Mouse (Mus musculus) neural tube, embryonic 13.5 days (tissue): ENCODE data around the gene Gm17617. TPM values are rescaled to one million over a fixed set of nuclear protein-coding genes. Genes with fewer than 3 reads are reported as not detected.

Experiments used
- ATAC-seq: fragments of 200-750 bp; cut with Nextera tagmentation; 2 replicates; pipeline ENCODE4 v1.8.0; 2017; ENCODE audit warnings: low read depth, mild to moderate bottlenecking, moderate TSS enrichment, moderate library complexity
- H3K27ac ChIP-seq: fragments of 300-500 bp; sonication (generic); replicated peaks from 2 replicates; pipeline ENCODE4 v1.5.1; 2015; ENCODE audit warnings: moderate library complexity, mild to moderate bottlenecking, inconsistent platforms
- H3K27me3 ChIP-seq: fragments of 300-500 bp; sonication (generic); 2 replicates; pipeline ENCODE4 v1.6.1; 2015; ENCODE audit warnings: mild to moderate bottlenecking, inconsistent platforms
- H3K36me3 ChIP-seq: fragments of 300-500 bp; sonication (generic); 2 replicates; pipeline ENCODE4 v1.6.1; 2015; ENCODE audit warnings: mild to moderate bottlenecking, inconsistent platforms
- H3K4me1 ChIP-seq: fragments of 300-500 bp; sonication (generic); replicated peaks from 2 replicates; pipeline ENCODE4 v1.6.1; 2015; ENCODE audit warnings: inconsistent platforms
- H3K4me2 ChIP-seq: fragments of 300-500 bp; sonication (generic); 2 replicates; pipeline ENCODE4 v1.6.1; 2015; ENCODE audit warnings: inconsistent platforms, mild to moderate bottlenecking, moderate library complexity
- H3K4me3 ChIP-seq: fragments of 300-500 bp; sonication (generic); 2 replicates; pipeline ENCODE4 v1.5.1; 2015; ENCODE audit warnings: mild to moderate bottlenecking, inconsistent platforms
- H3K9ac ChIP-seq: fragments of 300-500 bp; sonication (generic); 2 replicates; pipeline ENCODE4 v1.6.1; 2015; ENCODE audit warnings: moderate library complexity, mild to moderate bottlenecking, inconsistent platforms
- H3K9me3 ChIP-seq: fragments of 300-500 bp; sonication (generic); 2 replicates; pipeline ENCODE4 v1.6.1; 2016; ENCODE audit warnings: inconsistent platforms
- WGBS: fragments of 180-500 bp; shearing (Covaris S2); methylation state at CpG from one replicate; pipeline ENCODE4 v1.1.7; 2015; 5-methylcytosine and 5-hydroxymethylcytosine counted together
- polyA plus RNA-seq: library from polyadenylated mRNA; unstranded; fragments of >200 nt; fragmentation: Nextera tagmentation; extraction: Ambion mirVana; gene quantifications from 2 replicates; pipeline ENCODE4 v1.2.1, GENCODE M21; 2015

The Gm17617 gene
- polyA plus RNA-seq, result not detected in 2 replicates

DNA sequence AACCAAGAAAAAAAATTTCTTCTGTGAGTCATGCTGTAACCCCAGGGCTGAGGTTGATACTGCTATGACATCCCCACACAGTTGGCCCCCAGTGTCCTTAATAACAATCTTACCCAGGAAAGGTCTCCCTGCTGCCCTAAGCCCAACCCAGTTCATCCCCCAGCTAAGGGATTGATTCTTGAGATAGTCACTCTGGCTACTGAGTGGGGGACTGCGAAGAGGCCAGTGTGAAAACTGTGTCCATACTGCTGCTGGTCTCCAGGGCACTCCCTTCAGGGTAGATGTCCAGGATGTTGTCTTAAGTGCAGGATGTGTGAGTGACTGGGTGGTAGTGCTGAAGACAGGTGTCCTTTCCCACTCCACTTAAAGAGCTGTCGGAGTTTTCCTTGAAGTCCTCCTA is at the start of gene Gm17617:
Gene Gm17617 (minus strand): TSS at position 101 of the 400 bp plus-strand sequence.
- no peak for ATAC-seq
- Histone ChIP-seq H3K9ac (no peak within 1 kb of the TSS), H3K36me3 (peaks cover 58% of the 10 kb centered on the region), H3K4me2 (no peak within 1 kb of the TSS), H3K27me3 (no peaks in the 10 kb centered on the region), H3K9me3 (no peaks in the 10 kb centered on the region), H3K4me3 (no peak within 1 kb of the TSS), H3K4me1 (peaks cover 3% of the 10 kb centered on the region; the same call in 1 of the 2 replicates), H3K27ac (no peak within 1 kb of the TSS)
- WGBS, result 94% methylated on average over 2 of the region's 2 CpGs

GRCm38 (mm10) chr13:55182173-55182894 is 49.0 kb upstream of the Gm17617 start:
- Histone ChIP-seq H3K36me3 (no peaks in the 10 kb centered on the region), H3K9ac (peak overlapping the region; percentile 64), H3K27me3 (no peaks in the 10 kb centered on the region), H3K27ac (peak overlapping the region; percentile 75), H3K4me2 (peak overlapping the region; percentile 47), H3K9me3 (no peaks in the 10 kb centered on the region), H3K4me3 (peak overlapping the region; percentile 25), H3K4me1 (peaks cover 6% of the 10 kb centered on the region)
- 4% methylated on average over 23 of the region's 23 CpGs for WGBS
- peak; percentile 60 for ATAC-seq

GRCm38 (mm10) chr13:55181786-55182172 is 48.4 kb upstream of the Gm17617 start:
- Histone ChIP-seq H3K36me3 (no peaks in the 10 kb centered on the region), H3K9ac (0 out of 2 replicates have a peak overlapping the region, but pooled peaks have one; percentile 64), H3K4me2 (peak overlapping the region; percentile 47), H3K4me3 (peak overlapping the region; percentile 25; the same call in 1 of the 2 replicates), H3K27ac (no peak overlapping the region), H3K9me3 (no peaks in the 10 kb centered on the region), H3K4me1 (peaks cover 6% of the 10 kb centered on the region), H3K27me3 (no peaks in the 10 kb centered on the region)
- 75% methylated on average over 2 of the region's 2 CpGs for WGBS
- no peak; the same call in 1 of the 2 replicates for ATAC-seq

GRCm38 (mm10) chr13:55179591-55179990 is 46.2 kb upstream of the Gm17617 start:
- Histone ChIP-seq H3K36me3 (no peaks in the 10 kb centered on the region), H3K4me1 (peaks cover 6% of the 10 kb centered on the region), H3K9ac (no peak overlapping the region), H3K9me3 (no peaks in the 10 kb centered on the region), H3K4me2 (no peak overlapping the region), H3K27ac (no peak overlapping the region), H3K4me3 (no peak overlapping the region), H3K27me3 (no peaks in the 10 kb centered on the region)
- ATAC-seq, result no peak
- 89% methylated on average over 3 of the region's 3 CpGs for WGBS

- Histone ChIP-seq H3K27me3 (no peaks in the 10 kb centered on the region), H3K9me3 (no peaks in the 10 kb centered on the region), H3K4me1 (peaks cover 6% of the 10 kb centered on the region), H3K36me3 (no peaks in the 10 kb centered on the region), H3K4me2 (no peak overlapping the region), H3K9ac (no peak overlapping the region), H3K27ac (no peak overlapping the region), H3K4me3 (no peak overlapping the region)
- ATAC-seq, result peak; percentile 25; the same call in 1 of the 2 replicates
- WGBS, result 33% methylated on average over 2 of the region's 2 CpGs
Measured at GRCm38 (mm10) chr13:55178556-55178955, 45.2 kb upstream of the Gm17617 start.

DNA sequence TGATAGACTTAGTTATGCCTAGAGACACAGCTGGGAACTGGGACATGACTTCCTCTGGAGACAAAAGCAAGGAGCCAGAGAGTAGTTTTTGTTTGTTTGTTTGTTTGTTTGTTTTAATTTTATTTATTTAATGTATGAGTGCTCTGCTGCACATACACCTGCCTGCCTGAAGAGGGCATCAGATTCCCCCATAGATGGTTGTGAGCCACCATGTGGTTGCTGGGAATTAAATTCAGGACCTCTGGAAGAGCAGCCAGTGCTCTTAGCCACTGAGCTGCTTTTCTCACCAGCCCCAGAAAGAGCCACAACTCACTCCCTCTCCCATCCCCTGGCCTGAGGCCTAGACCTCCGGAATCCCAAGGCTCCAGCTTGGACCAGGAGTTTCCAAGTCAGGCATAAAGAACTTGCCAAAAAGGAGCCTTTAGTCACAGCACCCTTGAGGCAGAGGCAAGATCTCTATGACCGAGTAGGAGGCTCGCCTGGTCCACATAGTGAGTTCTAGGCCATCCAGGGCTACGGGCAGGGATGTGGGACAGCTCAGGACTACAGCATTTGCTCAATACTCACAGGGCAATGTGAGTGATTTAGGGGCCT is 44.7 kb upstream of the Gm17617 start:
- 65% methylated on average over 4 of the region's 4 CpGs for WGBS
- no peak for ATAC-seq

GRCm38 (mm10) chr13:55176265-55176664 is 42.9 kb upstream of the Gm17617 start:
- WGBS, result 88% methylated on average over 6 of the region's 6 CpGs
- no peak overlapping the region for H3K27ac ChIP-seq
- H3K9me3 ChIP-seq, result no peaks in the 10 kb centered on the region
- no peak overlapping the region for H3K4me2 ChIP-seq
- H3K27me3 ChIP-seq, result no peaks in the 10 kb centered on the region
- ATAC-seq, result no peak
- H3K4me3 ChIP-seq, result no peak overlapping the region
- peaks cover 15% of the 10 kb centered on the region for H3K4me1 ChIP-seq
- H3K36me3 ChIP-seq, result no peaks in the 10 kb centered on the region
- no peak overlapping the region for H3K9ac ChIP-seq

More for the DNA sequence above, 44.7 kb upstream of the Gm17617 start:
- Histone ChIP-seq H3K4me3 (no peak overlapping the region), H3K27ac (no peak overlapping the region; the same call in 1 of the 2 replicates), H3K4me2 (no peak overlapping the region), H3K36me3 (no peaks in the 10 kb centered on the region), H3K4me1 (peaks cover 6% of the 10 kb centered on the region), H3K9ac (no peak overlapping the region), H3K27me3 (no peaks in the 10 kb centered on the region), H3K9me3 (no peaks in the 10 kb centered on the region)

DNA sequence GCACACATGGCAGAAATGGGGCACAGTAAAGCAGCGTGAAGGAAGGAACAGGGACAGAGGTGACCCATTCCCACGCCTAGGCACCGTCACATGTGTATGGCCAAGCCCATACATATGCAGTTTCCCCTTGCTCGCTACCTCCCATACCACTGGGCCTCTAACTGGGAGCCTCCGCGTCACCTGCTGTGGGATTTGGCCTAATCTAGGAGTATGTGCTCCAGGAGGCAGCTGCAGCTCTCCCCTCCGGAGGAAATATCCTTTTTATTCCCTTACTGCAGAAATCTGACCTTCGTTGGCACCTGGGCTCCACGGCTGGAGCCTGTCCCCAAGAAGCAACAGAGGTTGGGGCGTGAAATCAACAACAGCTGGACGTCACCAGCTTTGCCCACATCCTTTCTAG is 41.0 kb upstream of the Gm17617 start:
- Histone ChIP-seq H3K9me3 (no peaks in the 10 kb centered on the region), H3K27ac (no peak overlapping the region), H3K36me3 (no peaks in the 10 kb centered on the region), H3K27me3 (no peaks in the 10 kb centered on the region), H3K9ac (no peak overlapping the region), H3K4me3 (no peak overlapping the region), H3K4me1 (peaks cover 24% of the 10 kb centered on the region), H3K4me2 (no peak overlapping the region)
- no peak for ATAC-seq
- WGBS, result 83% methylated on average over 11 of the region's 11 CpGs

GRCm38 (mm10) chr13:55172336-55172770 is 39.0 kb upstream of the Gm17617 start:
- peak overlapping the region; percentile 44; the same call in 1 of the 2 replicates for H3K4me2 ChIP-seq
- no peak overlapping the region for H3K9ac ChIP-seq
- H3K4me1 ChIP-seq, result peaks cover 41% of the 10 kb centered on the region
- H3K9me3 ChIP-seq, result no peaks in the 10 kb centered on the region
- no peaks in the 10 kb centered on the region for H3K27me3 ChIP-seq
- 53% methylated on average over 7 of the region's 7 CpGs for WGBS
- H3K36me3 ChIP-seq, result no peaks in the 10 kb centered on the region
- H3K27ac ChIP-seq, result peak overlapping the region; percentile 77; the same call in 1 of the 2 replicates
- no peak overlapping the region for H3K4me3 ChIP-seq
- no peak for ATAC-seq

DNA sequence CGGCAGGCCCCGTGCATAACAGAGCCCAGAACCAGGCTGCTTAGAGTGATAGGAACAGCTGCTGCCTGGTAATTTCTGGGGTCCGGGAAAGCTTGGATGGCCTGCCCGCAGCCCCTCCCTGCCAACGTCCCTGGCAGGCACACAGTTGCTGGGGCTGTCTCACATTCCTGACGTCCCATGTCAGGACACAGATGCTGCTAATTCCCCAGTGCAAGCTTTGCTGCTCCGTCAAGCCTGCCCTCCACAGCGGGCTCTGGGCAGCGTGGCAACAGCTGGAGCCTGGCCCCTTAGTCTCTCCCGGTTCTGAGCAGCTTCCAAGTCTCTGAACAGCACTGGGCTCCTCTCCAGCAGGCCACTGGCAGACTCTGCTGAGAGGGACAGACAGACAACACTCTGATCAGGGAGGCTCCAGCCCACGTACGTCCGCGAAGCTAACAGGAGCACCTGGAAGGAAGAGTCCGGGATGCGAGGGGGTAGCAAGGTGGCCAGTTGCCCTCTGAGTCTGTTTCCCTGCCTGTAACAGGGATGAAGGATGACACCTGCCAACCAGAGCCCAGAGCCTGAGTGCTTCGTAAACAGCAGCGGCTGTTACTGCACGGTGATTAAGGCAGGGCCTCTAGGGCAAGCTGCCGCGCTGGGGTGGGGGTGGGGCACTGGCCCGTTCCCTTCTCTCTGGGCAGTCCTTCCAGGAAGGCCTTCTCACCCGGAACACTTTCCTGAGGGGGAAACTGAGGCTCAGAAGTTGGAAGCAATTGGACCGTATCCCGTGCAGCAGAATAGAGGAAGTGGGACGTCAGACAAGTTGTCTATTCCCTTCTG is 38.4 kb upstream of the Gm17617 start:
- H3K9ac ChIP-seq, result 0 out of 2 replicates have a peak overlapping the region, but pooled peaks have one; percentile 43
- ATAC-seq, result peak; percentile 82
- H3K27me3 ChIP-seq, result no peaks in the 10 kb centered on the region
- H3K4me2 ChIP-seq, result peak overlapping the region; percentile 44
- peaks cover 41% of the 10 kb centered on the region for H3K4me1 ChIP-seq
- WGBS, result 11% methylated on average over 26 of the region's 26 CpGs
- no peaks in the 10 kb centered on the region for H3K36me3 ChIP-seq
- H3K9me3 ChIP-seq, result no peaks in the 10 kb centered on the region
- H3K27ac ChIP-seq, result peak overlapping the region; percentile 77
- 0 out of 2 replicates have a peak overlapping the region, but pooled peaks have one; percentile 5 for H3K4me3 ChIP-seq

- 33% methylated on average over 13 of the region's 13 CpGs for WGBS
- peak overlapping the region; percentile 52 for H3K27ac ChIP-seq
- no peaks in the 10 kb centered on the region for H3K27me3 ChIP-seq
- peak; percentile 78 for ATAC-seq
- H3K4me2 ChIP-seq, result no peak overlapping the region
- H3K4me1 ChIP-seq, result peaks cover 41% of the 10 kb centered on the region
- H3K9ac ChIP-seq, result 0 out of 2 replicates have a peak overlapping the region, but pooled peaks have one; percentile 1
- H3K36me3 ChIP-seq, result no peaks in the 10 kb centered on the region
- H3K4me3 ChIP-seq, result no peak overlapping the region
- no peaks in the 10 kb centered on the region for H3K9me3 ChIP-seq
Measured at GRCm38 (mm10) chr13:55168958-55169369, 35.6 kb upstream of the Gm17617 start.
